Mouse (Mus musculus) small intestine, adult 2 months (tissue): ENCODE results near the gene D630036H23Rik. TPM values are rescaled to one million over a fixed set of nuclear protein-coding genes. Genes with fewer than 3 reads are reported as not detected.

Source experiments
- H3K27ac ChIP-seq: fragments of 200-500 bp; 2 replicates; pipeline ENCODE4 v1.5.1; 2012; ENCODE audit warnings: low read depth, low read length, control low read depth, inconsistent platforms; ENCODE audit not compliant: insufficient read depth
- H3K27me3 ChIP-seq: fragments of 200-500 bp; 2 replicates; pipeline ENCODE4 v1.6.1; 2012; ENCODE audit warnings: mild to moderate bottlenecking, moderate library complexity, low read length, inconsistent platforms; ENCODE audit not compliant: control insufficient read depth, insufficient read depth
- H3K36me3 ChIP-seq: fragments of 200-500 bp; 2 replicates; pipeline ENCODE4 v1.6.1; 2012; ENCODE audit warnings: mild to moderate bottlenecking, low read length, control low read depth, inconsistent platforms; ENCODE audit not compliant: control insufficient read depth, insufficient read depth
- H3K4me1 ChIP-seq: fragments of 200-500 bp; 2 replicates; pipeline ENCODE4 v1.6.1; 2012; ENCODE audit warnings: low read length, inconsistent platforms, mixed read lengths; ENCODE audit not compliant: control insufficient read depth, insufficient read depth, insufficient read length
- H3K4me3 ChIP-seq: fragments of 200-500 bp; 2 replicates; pipeline ENCODE4 v1.5.1; 2012; ENCODE audit warnings: low read depth, mild to moderate bottlenecking, control low read depth, inconsistent platforms, low read length, moderate library complexity
- CTCF ChIP-seq: fragments of 200-500 bp; IDR thresholded peaks from 2 replicates; pipeline ENCODE4 v1.5.1; 2012; ENCODE audit warnings: low read depth, mild to moderate bottlenecking, control low read depth, inconsistent platforms, low read length, moderate library complexity, mixed read lengths; ENCODE audit not compliant: insufficient replicate concordance, insufficient read length; ENCODE audit errors: extremely low read depth
- POLR2A ChIP-seq: fragments of 200-500 bp; IDR thresholded peaks from 2 replicates; pipeline ENCODE4 v1.6.1; 2012; ENCODE audit warnings: low read depth, mild to moderate bottlenecking, control low read depth, inconsistent platforms, low read length, moderate library complexity
- WGBS: fragments of 180-500 bp; shearing (Covaris S2); methylation state at CpG from one replicate; pipeline ENCODE4 v1.1.7; 2018; 5-methylcytosine and 5-hydroxymethylcytosine counted together
- polyA plus RNA-seq: library from polyadenylated mRNA; depleted of rRNA; stranded (reverse); fragments of >200 nt; gene quantifications from 2 replicates; pipeline ENCODE4 v1.2.3, GENCODE M21; 2012; rRNA removed

D630036H23Rik gene
- polyA plus RNA-seq, 1 experiment, result 1.2 TPM

GRCm38 (mm10) chr12:36344131-36344530 lies 37.9 kb downstream of the D630036H23Rik start:
- H3K4me3 ChIP-seq, result no peak overlapping the region
- H3K27me3 ChIP-seq, result no peaks in the 10 kb centered on the region
- no peak overlapping the region for H3K27ac ChIP-seq
- WGBS, result 84% methylated on average over 4 of the region's 4 CpGs
- TF ChIP-seq CTCF (no peak), POLR2A (no peak)
- no peaks in the 10 kb centered on the region for H3K4me1 ChIP-seq
- no peaks in the 10 kb centered on the region for H3K36me3 ChIP-seq

- 72% methylated on average over 9 of the region's 9 CpGs for WGBS
- no peak overlapping the region for H3K4me3 ChIP-seq
- H3K27me3 ChIP-seq, result no peaks in the 10 kb centered on the region
Measured at GRCm38 (mm10) chr12:36333837-36334281, 48.1 kb downstream of the D630036H23Rik start.

DNA sequence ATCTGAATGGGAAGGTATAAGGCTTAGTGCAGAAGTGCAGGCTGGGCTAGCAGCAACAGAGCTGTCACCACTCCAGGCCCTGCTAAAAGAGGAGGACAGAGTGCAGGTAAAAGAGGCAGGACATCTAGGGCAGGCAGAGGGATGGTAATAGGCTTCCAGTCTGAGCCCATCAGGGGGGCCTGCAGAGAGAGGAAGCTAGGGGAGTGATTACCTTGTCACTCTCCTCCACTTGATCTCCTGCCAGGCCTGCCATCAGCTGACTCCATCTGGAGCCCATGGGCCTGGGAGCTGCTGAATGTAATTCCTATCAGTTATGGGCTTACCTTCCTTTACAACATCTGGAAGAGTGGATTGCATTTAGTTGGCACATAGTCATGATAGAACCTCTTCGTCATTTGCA lies 49.3 kb downstream of the D630036H23Rik start:
- Histone ChIP-seq H3K27ac (no peak overlapping the region), H3K4me1 (no peaks in the 10 kb centered on the region), H3K27me3 (no peaks in the 10 kb centered on the region), H3K36me3 (no peaks in the 10 kb centered on the region), H3K4me3 (no peak overlapping the region)
- WGBS, result 93% methylated on average over 1 of the region's 1 CpGs
- TF ChIP-seq CTCF (no peak), POLR2A (no peak)

More at GRCm38 (mm10) chr12:36333837-36334281, 48.1 kb downstream of the D630036H23Rik start:
- TF ChIP-seq POLR2A (no peak), CTCF (no peak)
- Histone ChIP-seq H3K36me3 (no peaks in the 10 kb centered on the region), H3K27ac (no peak overlapping the region), H3K4me1 (no peaks in the 10 kb centered on the region)

Other genes starting within 250 kb of the D630036H23Rik start
- gene Ankmy2, start 225.1 kb downstream of the D630036H23Rik start, polyA plus RNA-seq, result 3.4 and 5.5 TPM in 2 replicates
- 2.5 and 4.8 TPM in 2 replicates for gene Bzw2, start 224.1 kb downstream of the D630036H23Rik start, polyA plus RNA-seq
- gene Lrrc72, start 128.8 kb downstream of the D630036H23Rik start, polyA plus RNA-seq, result not detected in 2 replicates
- 0.48 and 3.4 TPM in 2 replicates for gene Sostdc1, start 68.0 kb downstream of the D630036H23Rik start, polyA plus RNA-seq
- 0.37 and 0.91 TPM in 2 replicates for gene Ispd, start 731 bp downstream of the D630036H23Rik start, polyA plus RNA-seq